Mouse (Mus musculus): ENCODE data around the gene Cacna1e. TPM values are rescaled to one million over a fixed set of nuclear protein-coding genes. Genes with fewer than 3 reads are reported as not detected.

Gene Cacna1e
- polyA plus RNA-seq, 1 experiment from 2014 or later = 0.02 TPM

GRCm38 (mm10) chr1:154661977-154662376 lies 222.3 kb downstream of the Cacna1e start:
- no peak overlapping the region for H3K27ac ChIP-seq (replicated peaks)
- no peak overlapping the region for H3K4me2 ChIP-seq
- ATAC-seq (ENCODE audit: insufficient read depth) = no peak
- no peak overlapping the region for H3K9ac ChIP-seq
- H3K9me3 ChIP-seq (replicated peaks) = no peaks in the 10 kb centered on the region
- no peaks in the 10 kb centered on the region for H3K4me1 ChIP-seq (replicated peaks)
- WGBS (ENCODE audit: insufficient replicate concordance) = 55% methylated on average over 5 of the region's 5 CpGs
- no peaks in the 10 kb centered on the region for H3K27me3 ChIP-seq
- no peaks in the 10 kb centered on the region for H3K36me3 ChIP-seq (replicated peaks)
- no peak overlapping the region for H3K4me3 ChIP-seq (replicated peaks)

- Histone ChIP-seq H3K4me2 (no peak overlapping the region), H3K9ac (no peak overlapping the region), H3K36me3 (replicated peaks) (no peaks in the 10 kb centered on the region), H3K4me3 (replicated peaks) (no peak overlapping the region), H3K27me3 (no peaks in the 10 kb centered on the region), H3K9me3 (replicated peaks) (no peaks in the 10 kb centered on the region), H3K4me1 (replicated peaks) (no peaks in the 10 kb centered on the region), H3K27ac (replicated peaks) (no peak overlapping the region)
- ATAC-seq (ENCODE audit: insufficient read depth) = no peak
- WGBS (ENCODE audit: insufficient replicate concordance) = 40% methylated on average over 7 of the region's 7 CpGs
These were observed 223.0 kb downstream of the Cacna1e start for GRCm38 (mm10) chr1:154661221-154661864.

GRCm38 (mm10) chr1:154657366-154657765 lies 226.9 kb downstream of the Cacna1e start:
- Histone ChIP-seq H3K4me1 (replicated peaks) (no peaks in the 10 kb centered on the region), H3K27ac (replicated peaks) (no peak overlapping the region), H3K4me3 (replicated peaks) (no peak overlapping the region), H3K36me3 (replicated peaks) (no peaks in the 10 kb centered on the region), H3K4me2 (no peak overlapping the region), H3K27me3 (no peaks in the 10 kb centered on the region), H3K9ac (no peak overlapping the region), H3K9me3 (replicated peaks) (no peaks in the 10 kb centered on the region)
- 29% methylated on average over 5 of the region's 5 CpGs for WGBS (ENCODE audit: insufficient replicate concordance)
- ATAC-seq (ENCODE audit: insufficient read depth) = no peak

- Histone ChIP-seq H3K9me3 (replicated peaks) (no peaks in the 10 kb centered on the region), H3K4me1 (replicated peaks) (no peaks in the 10 kb centered on the region), H3K36me3 (replicated peaks) (no peaks in the 10 kb centered on the region), H3K4me3 (replicated peaks) (no peak overlapping the region), H3K4me2 (no peak overlapping the region), H3K27me3 (no peaks in the 10 kb centered on the region), H3K9ac (no peak overlapping the region), H3K27ac (replicated peaks) (no peak overlapping the region)
- WGBS (ENCODE audit: insufficient replicate concordance) = 41% methylated on average over 2 of the region's 2 CpGs
- no peak for ATAC-seq (ENCODE audit: insufficient read depth)
These were observed 230.3 kb downstream of the Cacna1e start for GRCm38 (mm10) chr1:154653951-154654350.

GRCm38 (mm10) chr1:154646156-154646950 lies 237.9 kb downstream of the Cacna1e start:
- WGBS (ENCODE audit: insufficient replicate concordance) = 65% methylated on average over 6 of the region's 6 CpGs
- no peak overlapping the region for H3K9ac ChIP-seq
- H3K4me2 ChIP-seq = no peak overlapping the region
- no peaks in the 10 kb centered on the region for H3K9me3 ChIP-seq (replicated peaks)
- ATAC-seq (ENCODE audit: insufficient read depth) = no peak
- H3K27ac ChIP-seq (replicated peaks) = no peak overlapping the region
- H3K36me3 ChIP-seq (replicated peaks) = no peaks in the 10 kb centered on the region
- no peak overlapping the region for H3K4me3 ChIP-seq (replicated peaks)
- no peaks in the 10 kb centered on the region for H3K4me1 ChIP-seq (replicated peaks)
- no peaks in the 10 kb centered on the region for H3K27me3 ChIP-seq

- Histone ChIP-seq H3K27me3 (no peaks in the 10 kb centered on the region), H3K36me3 (replicated peaks) (no peaks in the 10 kb centered on the region), H3K27ac (replicated peaks) (no peak overlapping the region), H3K9ac (no peak overlapping the region), H3K4me3 (replicated peaks) (no peak overlapping the region), H3K4me1 (replicated peaks) (no peaks in the 10 kb centered on the region), H3K4me2 (no peak overlapping the region), H3K9me3 (replicated peaks) (no peaks in the 10 kb centered on the region)
- no peak for ATAC-seq (ENCODE audit: insufficient read depth)
- 59% methylated on average over 4 of the region's 4 CpGs for whole genome bisulfite sequencing (ENCODE audit: insufficient replicate concordance)
These were observed 246.5 kb downstream of the Cacna1e start for GRCm38 (mm10) chr1:154637821-154638220.

GRCm38 (mm10) chr1:154635766-154636165 lies 248.5 kb downstream of the Cacna1e start:
- no peak overlapping the region for H3K9ac ChIP-seq
- WGBS (ENCODE audit: insufficient replicate concordance) = 73% methylated on average over 9 of the region's 9 CpGs
- ATAC-seq (ENCODE audit: insufficient read depth) = no peak
- H3K4me3 ChIP-seq (replicated peaks) = no peak overlapping the region
- no peaks in the 10 kb centered on the region for H3K9me3 ChIP-seq (replicated peaks)
- H3K4me1 ChIP-seq (replicated peaks) = no peaks in the 10 kb centered on the region
- H3K27ac ChIP-seq (replicated peaks) = no peak overlapping the region
- H3K4me2 ChIP-seq = no peak overlapping the region
- no peaks in the 10 kb centered on the region for H3K36me3 ChIP-seq (replicated peaks)
- no peaks in the 10 kb centered on the region for H3K27me3 ChIP-seq

GRCm38 (mm10) chr1:154632886-154633285 lies 251.4 kb downstream of the Cacna1e start:
- Histone ChIP-seq H3K4me1 (replicated peaks) (no peaks in the 10 kb centered on the region), H3K36me3 (replicated peaks) (no peaks in the 10 kb centered on the region), H3K27ac (replicated peaks) (no peak overlapping the region), H3K4me3 (replicated peaks) (no peak overlapping the region), H3K4me2 (no peak overlapping the region), H3K9ac (no peak overlapping the region), H3K9me3 (replicated peaks) (no peaks in the 10 kb centered on the region), H3K27me3 (no peaks in the 10 kb centered on the region)
- no peak for ATAC-seq (ENCODE audit: insufficient read depth)
- WGBS (ENCODE audit: insufficient replicate concordance) = 66% methylated on average over 2 of the region's 2 CpGs

GRCm38 (mm10) chr1:154622666-154623653 lies 261.3 kb downstream of the Cacna1e start:
- no peak overlapping the region for H3K27ac ChIP-seq (replicated peaks)
- 66% methylated on average over 16 of the region's 16 CpGs for WGBS (ENCODE audit: insufficient replicate concordance)
- no peak overlapping the region for H3K4me3 ChIP-seq (replicated peaks)
- no peaks in the 10 kb centered on the region for H3K36me3 ChIP-seq (replicated peaks)
- no peak for ATAC-seq (ENCODE audit: insufficient read depth)
- H3K9me3 ChIP-seq (replicated peaks) = no peaks in the 10 kb centered on the region
- H3K4me1 ChIP-seq (replicated peaks) = no peaks in the 10 kb centered on the region
- no peaks in the 10 kb centered on the region for H3K27me3 ChIP-seq
- H3K9ac ChIP-seq = no peak overlapping the region
- no peak overlapping the region for H3K4me2 ChIP-seq

- WGBS (ENCODE audit: insufficient replicate concordance) = 28% methylated on average over 7 of the region's 7 CpGs
- Histone ChIP-seq H3K4me2 (no peak overlapping the region), H3K36me3 (replicated peaks) (no peaks in the 10 kb centered on the region), H3K9me3 (replicated peaks) (no peaks in the 10 kb centered on the region), H3K27me3 (no peaks in the 10 kb centered on the region), H3K27ac (replicated peaks) (no peak overlapping the region), H3K4me1 (replicated peaks) (no peaks in the 10 kb centered on the region), H3K9ac (no peak overlapping the region), H3K4me3 (replicated peaks) (no peak overlapping the region)
- ATAC-seq (ENCODE audit: insufficient read depth) = no peak
These were observed 266.4 kb downstream of the Cacna1e start for GRCm38 (mm10) chr1:154617743-154618455.
